Mouse (Mus musculus): ENCODE measurements at regions not wholly inside any gene's neighbourhood (a gene's known extent, or its start where the extent isn't known, plus 50 kb on each side); places are given as distances from the start of the nearest gene placed in this dataset.

DNA sequence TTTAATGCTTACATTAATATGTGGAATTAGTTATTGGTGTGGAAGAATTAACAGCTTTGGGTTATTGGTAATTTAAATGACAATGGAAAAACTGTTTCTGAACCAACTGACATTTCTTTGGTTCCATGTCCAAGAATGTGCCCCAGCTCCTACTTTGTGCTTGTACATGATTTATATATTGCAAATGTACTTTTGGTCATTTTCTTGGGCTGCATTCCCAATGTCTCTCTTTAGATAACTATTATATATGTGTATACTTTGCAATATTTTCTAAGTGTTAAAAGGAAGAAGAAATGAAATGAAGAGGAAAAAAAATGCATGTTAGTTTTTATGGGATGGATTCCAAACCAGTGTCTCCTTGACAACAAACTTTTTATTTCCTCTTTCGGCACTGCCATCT lies 297.4 kb downstream of the Kcnj2 start:
- TF ChIP-seq POLR2A (IDR thresholded peaks at IDR 0.05; ENCODE audit: low read depth, low read length) (no peak), CTCF (IDR thresholded peaks at IDR 0.05; ENCODE audit: extremely low read depth, insufficient read depth, insufficient read length, insufficient replicate concordance) (no peak)

All from spleen, adult 2 months (tissue).